Mouse (Mus musculus) ES-Bruce4 (cell line): ENCODE results near the gene Plekho2.

Source experiments
- CTCF ChIP-seq: IDR thresholded peaks from one replicate; pipeline ENCODE4 v1.8.1; 2011; ENCODE audit warnings: low read depth, low read length
- POLR2A ChIP-seq: IDR thresholded peaks from one replicate; pipeline ENCODE4 v1.8.1; 2011; ENCODE audit warnings: low read length; ENCODE audit not compliant: insufficient read depth

- TF ChIP-seq CTCF: no peak
- TF ChIP-seq POLR2A: no peak
Measured at GRCm38 (mm10) chr9:65578801-65579249, 1.0 kb downstream of the Plekho2 start.
